Mouse (Mus musculus): Measurements from ENCODE around the gene Gdf3.
A peak's percentile ranks its signal among the peaks of the same experiment; 100 is the strongest.
"Not testable (repeated sequence)": the region's sequence is repeated elsewhere in the genome, so short reads cannot be mapped to it uniquely, and the experiment has no call there.

The Gdf3 gene

DNA sequence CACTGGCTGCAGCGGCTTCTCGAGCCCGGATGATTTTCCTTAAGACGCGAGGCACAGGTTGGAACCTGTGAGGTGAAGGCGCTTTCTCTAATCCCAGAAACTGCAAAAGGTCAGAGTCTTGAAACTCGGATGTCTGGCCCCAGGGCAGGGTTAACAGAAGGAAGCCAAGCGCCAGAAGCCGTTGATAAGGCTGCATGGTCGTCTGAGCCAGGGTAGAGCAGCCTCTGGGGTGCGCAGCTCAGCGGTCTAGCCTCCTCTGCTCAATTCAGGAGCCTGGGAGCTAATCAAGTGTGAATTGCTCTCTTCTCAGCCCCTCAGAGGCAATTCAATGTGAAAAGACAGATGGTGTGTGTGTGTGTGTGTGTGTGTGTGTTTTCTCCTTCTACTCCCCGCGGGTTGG lies at the start of gene Gdf3:
Gene Gdf3 (minus strand): TSS at position 317 of the 400 bp plus-strand sequence.
- no peak for DNase-seq

DNA sequence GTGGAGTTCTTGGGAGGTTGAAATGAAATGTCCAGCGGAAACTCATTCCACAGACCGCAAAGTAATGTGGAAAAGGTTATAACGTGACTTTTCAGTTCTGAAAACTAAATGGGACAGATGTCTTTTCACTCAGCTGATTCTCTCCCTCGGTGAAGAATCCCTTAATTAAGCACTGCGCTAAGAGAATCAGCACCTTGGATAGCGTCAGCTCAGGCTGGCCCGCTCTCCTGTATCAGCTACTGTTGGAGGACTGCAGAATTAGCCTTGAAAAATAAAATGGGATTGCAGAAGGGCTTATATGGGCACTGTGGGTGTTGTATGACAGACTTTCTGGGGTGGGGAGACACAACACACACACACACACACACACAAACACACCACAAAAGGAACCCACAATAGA lies 49.7 kb upstream of the Gdf3 start:
- DNase-seq, result no peak

DNA sequence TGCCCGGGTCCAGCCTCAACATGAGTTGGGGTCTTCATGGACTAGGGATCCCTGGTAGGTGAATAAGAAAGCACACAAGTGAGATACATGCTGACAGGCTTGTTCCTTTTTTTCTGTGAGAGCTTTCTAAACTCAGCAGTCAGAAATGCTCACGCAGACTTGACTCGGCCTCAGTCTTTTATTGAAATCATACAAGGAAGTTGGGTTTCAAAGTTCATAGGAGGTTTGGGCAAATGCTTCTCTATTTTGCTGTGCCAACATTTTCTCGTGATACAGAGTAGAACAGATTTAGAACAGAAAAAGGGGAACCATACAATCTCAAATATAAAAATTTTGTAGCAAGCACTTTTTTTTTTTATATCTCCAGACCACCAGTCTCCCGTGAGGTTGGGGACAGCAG lies 47.7 kb upstream of the Gdf3 start:
- DNase-seq, result no peak

DNA sequence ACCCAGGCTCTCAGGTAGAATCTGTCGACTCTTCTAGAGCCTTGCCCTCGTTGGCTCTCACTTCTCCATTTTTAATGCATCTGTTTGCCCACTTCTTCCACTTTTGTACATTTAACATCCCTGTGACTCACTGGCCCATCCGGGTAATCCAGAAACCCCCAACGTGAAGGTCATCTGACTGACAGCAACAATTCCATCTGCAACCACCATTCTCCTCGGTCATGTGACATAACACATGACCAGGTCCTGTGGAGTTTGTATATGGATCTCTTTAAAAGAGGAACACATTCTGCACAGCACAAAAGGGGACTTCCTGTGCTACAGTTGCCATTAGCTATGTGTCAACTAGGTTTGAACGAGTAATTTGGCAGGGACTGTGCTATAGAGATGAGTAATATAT lies 44.4 kb upstream of the Gdf3 start:
- DNase-seq, result no peak

DNA sequence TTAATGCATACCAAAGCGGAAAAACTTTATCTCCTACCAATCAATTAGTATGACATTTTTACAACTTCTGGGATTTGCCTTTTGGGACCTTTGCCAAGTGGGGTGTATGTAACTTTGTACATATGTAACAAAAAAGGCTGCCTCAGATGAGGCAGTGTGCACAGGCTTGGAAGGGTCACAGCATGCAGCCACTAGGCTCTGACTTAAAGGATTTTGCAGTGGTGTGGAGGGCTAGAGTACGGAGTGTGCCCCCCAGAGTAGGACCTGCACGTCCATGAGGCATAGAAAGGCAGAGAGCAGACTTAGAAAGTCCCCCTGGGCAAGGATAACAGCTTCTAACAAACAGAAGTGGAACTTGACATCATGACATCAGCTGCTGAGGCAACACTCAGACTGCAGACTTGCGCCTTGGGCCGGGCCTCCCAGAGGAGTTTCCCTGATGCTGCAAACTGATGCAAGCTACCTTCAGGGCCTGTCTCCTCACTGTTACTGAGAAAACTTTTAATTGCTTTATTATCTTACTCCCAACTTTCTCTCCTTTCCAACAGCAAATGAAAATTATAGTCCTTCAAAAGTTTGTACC lies 40.6 kb upstream of the Gdf3 start:
- no peak for DNase-seq

DNA sequence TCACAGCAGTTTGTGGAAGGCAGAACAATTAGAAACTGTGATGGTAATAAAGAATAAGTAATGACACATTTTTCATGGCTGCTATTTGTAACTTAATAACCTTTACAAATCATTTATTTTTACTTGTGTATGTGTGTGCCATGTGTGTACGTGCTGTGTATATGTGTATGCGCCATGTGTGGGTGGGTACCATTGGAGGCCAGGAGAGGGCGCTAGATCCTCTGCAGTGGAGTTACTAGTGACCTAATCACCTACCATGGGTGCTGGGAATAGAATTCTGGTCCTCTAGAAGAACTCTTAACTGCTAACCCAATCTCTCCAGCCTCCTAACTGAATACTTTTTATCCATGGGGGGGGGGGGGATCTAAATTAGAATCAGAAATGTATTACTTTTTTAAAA lies 40.0 kb upstream of the Gdf3 start:
- DNase-seq, result no peak

DNA sequence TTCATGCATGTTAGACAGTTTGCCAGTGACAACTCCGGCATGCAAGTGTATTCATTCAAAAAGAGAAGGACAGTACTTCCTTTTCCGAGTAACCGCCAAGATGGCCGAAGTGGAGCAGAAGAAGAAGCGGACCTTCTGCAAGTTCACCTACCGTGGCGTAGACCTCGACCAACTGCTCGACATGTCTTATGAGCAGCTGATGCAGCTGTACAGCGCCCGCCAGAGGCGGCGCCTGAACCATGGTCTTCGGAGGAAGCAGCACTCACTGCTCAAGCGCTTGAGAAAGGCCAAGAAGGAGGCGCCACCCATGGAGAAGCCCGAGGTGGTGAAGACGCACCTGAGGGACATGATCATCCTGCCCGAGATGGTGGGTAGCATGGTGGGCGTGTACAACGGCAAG lies 34.3 kb upstream of the Gdf3 start:
- not testable (repeated sequence) for DNase-seq

DNA sequence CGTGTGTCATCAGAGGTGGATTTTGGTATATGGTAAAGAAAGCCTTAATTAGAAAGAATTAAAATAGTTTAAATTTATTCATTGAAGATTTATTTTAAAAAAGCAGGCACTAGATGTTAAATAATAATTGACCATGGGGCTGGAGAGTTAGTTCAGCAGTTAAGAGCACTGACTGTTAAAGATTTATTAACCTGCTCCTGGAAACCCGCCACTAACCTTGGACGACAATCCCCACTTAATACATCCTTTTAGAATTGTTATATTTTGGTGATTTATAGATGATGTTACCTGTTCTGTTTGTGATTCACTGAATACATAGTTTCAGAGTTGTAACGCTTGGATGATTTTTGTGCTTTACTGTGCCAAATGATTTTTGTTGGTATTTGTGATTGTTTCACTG lies 27.7 kb upstream of the Gdf3 start:
- DNase-seq, result not testable (repeated sequence)

DNA sequence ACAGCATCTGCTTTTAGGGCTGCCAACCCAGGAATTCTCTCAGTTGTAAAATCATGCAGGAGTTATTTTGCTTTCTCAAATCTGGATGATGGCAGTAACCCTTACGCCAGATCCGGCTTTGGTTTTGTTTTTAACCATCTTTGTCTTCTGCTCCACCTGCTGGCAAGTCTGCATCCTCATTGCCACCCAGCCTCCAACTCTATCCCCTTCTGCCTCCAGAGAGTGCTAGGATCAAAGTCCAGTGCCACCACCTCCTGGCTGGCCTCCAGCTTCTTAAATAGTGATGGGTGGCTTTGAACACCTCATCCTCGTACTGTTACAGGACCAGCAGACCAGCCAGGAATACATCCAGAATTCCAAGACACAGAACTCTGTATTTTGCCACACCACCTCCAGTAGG lies 26.8 kb upstream of the Gdf3 start:
- peak; percentile 14 for DNase-seq

DNA sequence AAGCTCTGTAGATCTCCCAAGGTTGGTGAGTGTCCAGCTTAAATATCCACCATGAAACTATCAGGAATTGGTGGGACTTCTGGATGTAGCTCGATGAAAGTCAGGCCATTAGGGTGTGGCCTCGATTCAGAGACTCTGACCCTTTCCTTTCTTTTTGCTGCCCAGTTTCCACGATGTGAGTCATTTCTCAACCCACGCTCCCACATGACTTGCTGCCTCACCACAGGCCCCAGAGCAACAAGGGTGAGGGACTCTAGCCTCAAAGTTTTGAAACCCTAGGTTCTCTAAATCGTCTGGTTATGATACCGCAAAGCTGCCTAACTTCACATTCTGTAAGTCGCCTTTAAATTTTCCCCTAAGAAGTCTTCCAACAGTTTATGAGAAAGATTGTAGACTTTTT lies 25.4 kb upstream of the Gdf3 start:
- DNase-seq, result no peak

DNA sequence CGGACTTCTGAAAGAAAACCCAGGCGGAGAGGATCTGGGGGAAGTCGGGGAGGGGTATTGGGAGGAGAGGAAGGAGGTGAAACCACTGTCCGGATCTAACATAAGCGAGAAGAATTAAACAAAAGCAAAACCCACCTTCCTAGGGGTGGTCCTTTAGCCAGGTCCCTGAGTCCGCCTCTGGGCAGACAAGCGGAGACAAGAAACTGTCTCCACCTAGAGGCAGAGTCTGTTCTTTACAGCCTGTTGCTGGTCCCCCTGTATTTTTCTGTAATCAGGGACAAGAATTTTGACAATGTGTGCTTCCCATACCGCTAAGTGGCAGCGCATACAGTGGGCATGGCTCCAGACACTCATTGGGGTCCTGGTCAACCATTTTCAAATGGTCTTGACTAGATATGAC lies 23.5 kb upstream of the Gdf3 start:
- DNase-seq, result peak; percentile 47

DNA sequence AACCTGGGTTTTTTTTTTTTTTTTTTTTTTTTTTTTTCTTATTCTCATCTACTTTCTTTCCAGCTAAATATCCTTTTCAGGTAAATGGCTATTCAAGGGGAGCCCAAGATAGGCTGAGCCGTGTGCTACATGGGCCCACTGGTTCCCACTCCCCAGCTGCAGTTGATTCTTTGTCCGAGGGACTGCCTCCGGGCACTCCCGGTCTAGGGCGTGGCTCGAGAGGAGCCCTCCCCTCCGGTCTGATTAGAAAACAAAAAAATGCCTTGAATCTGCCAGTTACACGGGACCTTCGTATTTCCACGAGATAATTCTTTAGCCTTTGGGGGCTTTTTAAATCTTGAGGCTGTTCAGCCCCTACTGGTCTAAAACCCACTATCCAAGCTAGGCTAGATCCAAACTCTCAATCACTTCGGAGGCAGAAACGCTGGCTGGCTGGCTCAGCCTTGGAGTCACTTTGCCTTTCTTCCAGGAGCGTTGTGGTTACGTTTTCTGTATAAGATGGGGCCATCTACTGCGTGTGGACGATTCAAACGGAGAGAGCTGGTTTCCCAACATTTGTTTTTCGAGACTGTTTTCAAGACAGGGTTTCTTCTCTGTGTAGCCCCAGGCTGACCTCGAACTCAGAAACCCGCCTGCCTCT lies 17.7 kb upstream of the Gdf3 start:
- DNase-seq, result no peak

DNA sequence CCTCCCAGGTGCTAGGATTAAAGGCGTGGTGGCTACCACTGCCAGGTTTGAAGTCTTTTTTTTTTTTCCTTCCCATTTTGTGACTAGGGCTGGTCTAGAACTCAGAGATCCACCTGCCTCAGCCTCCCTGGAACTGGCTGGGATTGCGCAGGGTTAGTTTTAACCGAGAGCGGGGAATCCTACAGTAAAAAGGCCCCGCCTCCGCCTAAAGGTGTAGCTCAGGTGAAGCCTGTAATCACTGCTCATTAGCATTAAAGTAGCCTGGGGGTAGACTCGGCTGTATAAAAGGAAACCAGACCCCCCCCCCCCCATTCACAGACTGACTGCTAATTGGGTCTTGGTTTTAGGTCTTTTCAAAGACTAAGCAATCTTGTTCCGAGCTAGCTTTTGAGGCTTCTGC lies 16.2 kb upstream of the Gdf3 start, which contains the start of gene Dppa3:
Gene Dppa3 (plus strand): TSS at position 301 of the 400 bp plus-strand sequence.
- DNase-seq, result no peak

DNA sequence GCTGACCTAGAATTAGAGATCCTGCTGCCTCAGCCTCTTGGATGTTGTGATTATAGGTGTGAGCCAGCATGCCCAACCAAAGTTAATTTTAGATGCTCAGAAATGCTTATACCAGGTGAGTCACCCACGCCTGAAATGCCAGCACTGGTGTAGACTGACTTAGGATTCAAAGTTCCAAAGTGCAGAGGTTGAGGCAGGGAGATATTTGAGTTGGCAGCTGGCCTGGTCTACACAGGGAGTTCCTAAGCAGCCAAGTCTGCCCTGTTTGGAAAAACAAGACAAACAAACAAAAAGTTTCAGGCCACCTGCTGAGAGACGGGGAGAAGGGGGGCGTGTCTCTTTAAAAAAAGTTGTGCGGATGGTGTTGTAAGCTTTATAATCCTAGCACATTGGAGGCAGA lies 15.3 kb upstream of the Gdf3 start:
- DNase-seq, result peak; percentile 69

DNA sequence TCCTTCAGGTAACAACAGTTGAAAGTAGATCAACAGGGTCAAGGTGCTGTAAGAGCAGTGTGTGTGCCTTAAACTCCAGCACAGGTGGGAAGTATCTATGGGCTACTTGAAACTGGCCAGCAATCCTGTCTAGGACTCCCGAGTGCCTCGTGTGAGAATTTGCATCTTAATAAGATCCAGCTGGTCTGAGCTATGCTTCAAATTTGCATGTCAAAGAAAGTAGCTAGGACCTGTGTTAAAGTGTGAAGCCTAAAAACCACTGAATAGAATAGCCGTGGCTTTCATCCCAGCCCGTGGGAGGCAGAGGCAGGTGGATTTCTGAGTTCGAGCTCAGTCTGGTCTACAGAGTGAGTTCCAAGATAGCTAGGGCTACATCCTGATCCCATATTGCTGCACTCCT lies 14.6 kb upstream of the Gdf3 start:
- DNase-seq, result no peak

DNA sequence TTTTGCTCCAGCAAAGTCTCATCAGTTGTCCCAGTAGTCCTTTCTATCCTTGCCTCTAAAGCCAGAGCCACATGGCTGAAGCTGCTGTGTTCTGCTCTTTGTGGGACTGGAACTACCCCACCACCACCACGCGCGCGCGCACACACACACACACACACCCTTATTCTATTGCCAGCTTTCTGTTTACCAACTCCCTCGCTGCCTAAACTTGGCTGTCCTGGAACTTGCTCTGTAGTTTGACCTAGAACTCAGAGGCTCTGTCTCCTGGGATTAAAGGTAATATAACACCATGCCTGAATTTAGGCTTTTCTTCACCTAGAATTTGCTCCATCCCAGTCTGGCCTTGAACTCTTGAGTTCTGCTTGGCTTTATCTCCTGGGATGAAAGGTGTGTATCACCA lies 11.2 kb upstream of the Gdf3 start:
- no peak for DNase-seq

DNA sequence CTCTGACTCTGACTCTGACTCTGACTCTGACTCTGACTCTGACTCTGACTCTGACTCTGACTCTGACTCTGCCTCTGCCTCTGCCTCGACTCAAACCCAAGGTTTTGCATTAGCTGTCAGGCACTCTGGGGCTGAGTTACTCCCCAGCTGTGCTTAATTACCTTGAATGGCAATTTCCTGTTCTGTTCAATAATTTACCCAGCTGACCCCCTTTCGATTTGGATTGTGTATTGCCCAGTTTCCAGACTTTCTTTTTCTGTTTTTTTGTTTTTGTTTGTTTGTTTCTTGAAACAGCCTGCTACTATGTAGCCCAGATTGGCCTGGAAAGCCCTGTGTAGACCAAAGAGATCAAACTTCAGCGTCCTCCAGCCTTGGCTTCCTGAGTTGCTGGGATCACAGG lies 6.1 kb upstream of the Gdf3 start:
- DNase-seq, result no peak

DNA sequence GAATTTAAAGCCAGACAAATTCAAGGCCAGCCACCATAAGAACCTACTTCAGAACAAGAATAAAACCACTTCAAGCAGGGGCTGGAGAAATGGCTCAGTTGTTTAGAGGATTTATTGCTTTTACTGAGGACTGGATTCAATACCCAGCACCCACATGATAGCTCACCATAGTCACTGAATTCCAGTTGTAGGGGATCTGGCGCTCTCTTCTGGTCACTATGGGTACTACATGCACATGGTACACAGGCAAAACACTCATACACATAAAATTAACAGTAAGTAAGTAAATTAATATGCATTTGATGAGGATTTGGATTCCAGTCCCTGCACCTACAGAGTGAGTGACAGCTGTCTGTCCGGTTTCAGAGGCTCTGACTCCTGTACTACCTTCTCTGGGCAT lies 4.2 kb upstream of the Gdf3 start:
- DNase-seq, result no peak

DNA sequence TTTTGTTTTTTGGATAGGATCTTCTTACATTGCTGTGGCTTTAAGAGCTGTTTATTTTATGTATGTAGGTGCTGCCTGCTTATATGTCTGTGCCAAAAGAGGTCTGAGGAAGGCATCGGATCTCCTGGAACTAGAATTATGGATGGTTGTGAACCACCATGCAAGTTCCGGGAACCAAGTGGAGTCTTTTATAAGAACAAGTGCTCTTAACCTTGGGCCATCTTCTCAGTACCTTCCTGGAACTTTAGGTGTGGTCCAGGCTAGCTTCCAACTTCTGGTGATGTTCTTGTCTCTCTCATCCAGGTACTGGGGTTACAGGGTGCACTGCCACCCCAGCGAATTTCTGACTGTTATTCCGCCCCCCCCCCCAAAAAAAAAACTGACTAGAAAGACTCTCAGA lies 2.5 kb upstream of the Gdf3 start:
- no peak for DNase-seq

DNA sequence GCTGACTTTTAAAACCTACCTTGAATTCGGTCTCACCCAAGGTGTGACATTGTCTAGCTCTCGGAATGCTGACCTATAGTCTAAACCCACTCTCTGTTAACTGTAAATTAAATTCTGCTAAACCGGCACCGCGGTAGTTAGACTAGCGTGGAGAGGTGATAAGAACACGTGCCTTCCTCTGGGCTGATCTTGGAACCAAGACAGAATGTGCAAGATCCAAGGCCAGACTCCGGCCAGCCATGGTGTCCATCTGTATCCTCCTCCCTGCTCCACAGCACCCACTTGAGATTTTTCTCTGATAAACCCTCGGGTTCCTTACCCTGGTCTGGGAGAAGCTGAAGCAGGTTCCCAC lies 534 bp downstream of the Gdf3 start:
- no peak for DNase-seq

DNA sequence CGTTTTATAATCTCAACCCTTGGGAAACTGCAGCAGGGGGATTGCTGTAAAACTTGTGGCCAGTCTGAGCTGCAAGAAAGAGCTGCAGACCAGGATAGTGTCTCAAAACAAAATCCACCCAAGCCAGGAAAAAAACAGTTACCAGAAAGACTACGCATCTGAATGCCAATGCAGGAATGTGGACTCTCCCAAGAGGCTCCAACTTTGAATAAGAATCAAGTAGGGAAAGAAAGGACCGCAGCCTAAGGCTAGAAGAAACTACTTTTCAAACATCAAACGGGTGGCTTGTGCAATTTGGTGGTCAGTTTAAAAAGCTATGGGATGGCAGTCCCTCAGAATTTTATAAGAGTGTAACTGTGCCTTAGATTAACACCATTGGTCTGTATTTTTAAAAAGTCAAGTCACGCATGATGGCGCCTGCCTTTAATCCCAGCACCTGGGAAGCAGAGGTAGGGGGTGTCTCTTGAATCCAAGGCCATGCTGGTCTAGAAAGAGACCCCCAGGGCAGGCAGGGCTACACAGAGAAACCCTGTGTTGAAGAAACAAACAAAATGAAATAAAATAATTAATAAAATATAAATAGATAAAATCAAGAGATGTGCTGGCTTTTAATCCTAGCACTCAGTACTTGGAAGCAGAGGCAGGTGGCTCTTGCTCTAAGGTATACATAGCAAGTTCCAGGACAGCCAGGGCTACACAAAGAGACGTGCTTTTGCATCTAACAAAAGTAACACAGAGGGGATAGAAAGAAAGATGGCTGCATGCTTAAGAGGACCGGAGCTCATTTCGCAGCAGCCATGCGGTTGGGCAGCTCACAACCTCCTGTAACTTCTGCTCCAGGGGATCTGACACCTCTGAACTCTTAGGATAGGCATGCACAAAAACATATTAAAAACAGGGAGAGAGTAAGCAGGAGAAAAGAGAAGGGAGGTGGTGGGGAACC lies 1.2 kb downstream of the Gdf3 start:
- no peak for DNase-seq

DNA sequence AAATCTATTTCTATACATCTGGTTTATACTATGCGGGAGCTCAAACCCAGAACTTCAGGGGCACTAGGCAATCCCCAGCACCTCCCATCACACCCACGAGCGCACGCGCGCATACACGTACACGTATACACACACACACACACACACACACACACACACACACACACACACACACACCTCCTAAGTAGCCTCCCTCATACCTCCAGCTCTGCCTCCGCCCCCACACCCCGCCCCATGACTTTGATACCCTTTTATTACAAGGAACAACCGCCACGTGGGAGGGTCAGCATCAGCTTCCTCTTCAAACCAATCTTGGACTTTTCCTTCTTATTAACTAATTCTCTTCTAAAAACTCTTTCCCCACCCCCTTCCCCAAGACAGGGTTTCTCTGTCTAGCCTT lies 2.2 kb downstream of the Gdf3 start:
- no peak for DNase-seq

DNA sequence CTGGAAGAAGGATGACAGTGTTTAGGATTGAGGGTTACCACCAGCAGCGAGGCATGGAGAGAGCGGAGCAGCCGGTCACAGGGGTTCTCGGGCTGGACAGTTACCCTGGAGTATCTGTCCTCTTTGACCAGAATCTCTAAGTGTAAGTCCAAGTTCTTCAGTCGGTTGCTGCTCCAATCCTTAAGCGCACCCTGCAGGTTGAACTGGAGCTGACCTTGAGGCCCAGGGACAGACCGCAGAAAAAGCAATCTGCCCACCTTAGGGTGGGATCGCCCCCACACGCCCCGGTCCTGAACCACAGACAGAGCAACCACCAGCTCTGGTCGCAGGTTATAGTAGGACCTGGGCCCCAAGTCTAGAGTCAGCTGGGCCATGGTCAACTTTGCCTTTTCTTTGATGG lies 3.2 kb downstream of the Gdf3 start:
- no peak for DNase-seq

DNA sequence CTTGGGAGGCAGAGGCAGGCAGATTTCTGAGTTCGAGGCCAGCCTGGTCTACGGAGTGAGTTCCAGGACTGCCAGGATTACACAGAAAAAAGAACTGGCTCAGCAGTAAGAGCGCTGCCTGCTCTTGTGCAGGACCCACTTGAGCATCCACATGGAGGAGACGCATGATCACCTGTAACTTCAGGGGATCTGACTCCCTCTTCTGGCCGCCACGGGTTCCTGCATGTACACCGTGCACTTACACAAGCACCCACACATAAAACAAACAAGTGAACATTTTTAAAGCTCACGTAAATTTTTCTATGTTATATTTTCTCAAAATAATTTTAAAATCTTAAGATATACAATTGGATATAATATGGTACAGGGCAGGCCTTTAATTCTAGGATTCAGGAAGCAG lies 4.4 kb downstream of the Gdf3 start:
- DNase-seq, result no peak
